Mouse (Mus musculus): ENCODE data around the gene Sun1. TPM values are rescaled to one million over a fixed set of nuclear protein-coding genes. Genes with fewer than 3 reads are reported as not detected.

The Sun1 gene
- total and polyA plus RNA-seq, 2 experiments from 2014 or later, result 35.3 to 75.0 TPM

GRCm38 (mm10) chr5:139229716-139230115 lies 29.3 kb downstream of the Sun1 start:
- no peak overlapping the region for H3K9ac ChIP-seq (replicated peaks; ENCODE audit: low read length, poor library complexity, severe bottlenecking)
- peaks cover 74% of the 10 kb centered on the region for H3K36me3 ChIP-seq (ENCODE audit: insufficient read depth, low read length)
- H3K4me1 ChIP-seq (ENCODE audit: insufficient read depth, low read length), result no peaks in the 10 kb centered on the region
- TF ChIP-seq CTCF (IDR thresholded peaks at IDR 0.05), result no peak
- no peak for ATAC-seq (ENCODE audit: low FRiP score)
- DNase-seq (ENCODE audit: low spot score), result no peak
- no peak overlapping the region for H3K27ac ChIP-seq (ENCODE audit: low read depth, low read length)
- no peak overlapping the region for H3K4me2 ChIP-seq (ENCODE audit: low read depth, low read length, poor library complexity, severe bottlenecking)
- H3K9me3 ChIP-seq (ENCODE audit: low read length), result no peaks in the 10 kb centered on the region
- H3K27me3 ChIP-seq (ENCODE audit: insufficient read depth, low read length), result no peaks in the 10 kb centered on the region
- 93% methylated on average over 3 of the region's 3 CpGs for WGBS
- no peak overlapping the region for H3K4me3 ChIP-seq (ENCODE audit: low read depth, low read length)

GRCm38 (mm10) chr5:139232083-139232482 lies 31.6 kb downstream of the Sun1 start:
- WGBS, result 75% methylated on average over 3 of the region's 3 CpGs
- Histone ChIP-seq H3K4me3 (ENCODE audit: low read depth, low read length) (no peak overlapping the region), H3K9me3 (ENCODE audit: low read length) (no peaks in the 10 kb centered on the region), H3K4me2 (ENCODE audit: low read depth, low read length, poor library complexity, severe bottlenecking) (no peak overlapping the region), H3K4me1 (ENCODE audit: insufficient read depth, low read length) (no peaks in the 10 kb centered on the region), H3K27ac (ENCODE audit: low read depth, low read length) (no peak overlapping the region), H3K27me3 (ENCODE audit: insufficient read depth, low read length) (no peaks in the 10 kb centered on the region), H3K9ac (replicated peaks; ENCODE audit: low read length, poor library complexity, severe bottlenecking) (no peak overlapping the region), H3K36me3 (ENCODE audit: insufficient read depth, low read length) (peaks cover 73% of the 10 kb centered on the region)
- ATAC-seq (ENCODE audit: low FRiP score), result no peak
- TF ChIP-seq CTCF (IDR thresholded peaks at IDR 0.05), result no peak
- no peak for DNase-seq (ENCODE audit: low spot score)

- H3K36me3 ChIP-seq (ENCODE audit: insufficient read depth, low read length), result peaks cover 82% of the 10 kb centered on the region
- 95% methylated on average over 4 of the region's 4 CpGs for WGBS
These were observed 34.0 kb downstream of the Sun1 start for GRCm38 (mm10) chr5:139234423-139234822.

GRCm38 (mm10) chr5:139237436-139237835 lies 37.0 kb downstream of the Sun1 start:
- DNase-seq (ENCODE audit: low spot score), result peak; percentile 17

More at GRCm38 (mm10) chr5:139234423-139234822, 34.0 kb downstream of the Sun1 start:
- Histone ChIP-seq H3K4me3 (ENCODE audit: low read depth, low read length) (no peak overlapping the region), H3K9me3 (ENCODE audit: low read length) (no peaks in the 10 kb centered on the region), H3K27ac (ENCODE audit: low read depth, low read length) (no peak overlapping the region), H3K4me1 (ENCODE audit: insufficient read depth, low read length) (no peaks in the 10 kb centered on the region), H3K9ac (replicated peaks; ENCODE audit: low read length, poor library complexity, severe bottlenecking) (no peak overlapping the region), H3K27me3 (ENCODE audit: insufficient read depth, low read length) (no peaks in the 10 kb centered on the region), H3K4me2 (ENCODE audit: low read depth, low read length, poor library complexity, severe bottlenecking) (no peak overlapping the region)
- TF ChIP-seq CTCF (IDR thresholded peaks at IDR 0.05), result no peak
- no peak for DNase-seq (ENCODE audit: low spot score)
- ATAC-seq (ENCODE audit: low FRiP score), result no peak

GRCm38 (mm10) chr5:139241022-139241761 lies 40.8 kb downstream of the Sun1 start:
- Histone ChIP-seq H3K36me3 (ENCODE audit: insufficient read depth, low read length) (peaks cover 70% of the 10 kb centered on the region), H3K27ac (ENCODE audit: low read depth, low read length) (no peak overlapping the region), H3K4me2 (ENCODE audit: low read depth, low read length, poor library complexity, severe bottlenecking) (no peak overlapping the region), H3K4me1 (ENCODE audit: insufficient read depth, low read length) (no peaks in the 10 kb centered on the region), H3K9me3 (ENCODE audit: low read length) (no peaks in the 10 kb centered on the region), H3K4me3 (ENCODE audit: low read depth, low read length) (no peak overlapping the region), H3K9ac (replicated peaks; ENCODE audit: low read length, poor library complexity, severe bottlenecking) (no peak overlapping the region), H3K27me3 (ENCODE audit: insufficient read depth, low read length) (no peaks in the 10 kb centered on the region)
- ATAC-seq (ENCODE audit: low FRiP score) (no peak), DNase-seq (ENCODE audit: low spot score) (no peak)
- whole genome bisulfite sequencing, result 90% methylated on average over 15 of the region's 15 CpGs
- no peak for TF ChIP-seq CTCF (IDR thresholded peaks at IDR 0.05)

More at GRCm38 (mm10) chr5:139237436-139237835, 37.0 kb downstream of the Sun1 start:
- no peak overlapping the region for H3K4me2 ChIP-seq (ENCODE audit: low read depth, low read length, poor library complexity, severe bottlenecking)
- ATAC-seq (ENCODE audit: low FRiP score), result no peak
- no peaks in the 10 kb centered on the region for H3K9me3 ChIP-seq (ENCODE audit: low read length)
- H3K4me3 ChIP-seq (ENCODE audit: low read depth, low read length), result no peak overlapping the region
- 82% methylated on average over 4 of the region's 4 CpGs for WGBS
- H3K4me1 ChIP-seq (ENCODE audit: insufficient read depth, low read length), result no peaks in the 10 kb centered on the region
- H3K27me3 ChIP-seq (ENCODE audit: insufficient read depth, low read length), result no peaks in the 10 kb centered on the region
- H3K27ac ChIP-seq (ENCODE audit: low read depth, low read length), result no peak overlapping the region
- no peak overlapping the region for H3K9ac ChIP-seq (replicated peaks; ENCODE audit: low read length, poor library complexity, severe bottlenecking)
- peaks cover 80% of the 10 kb centered on the region for H3K36me3 ChIP-seq (ENCODE audit: insufficient read depth, low read length)
- TF ChIP-seq CTCF (IDR thresholded peaks at IDR 0.05), result no peak

- Histone ChIP-seq H3K27me3 (ENCODE audit: insufficient read depth, low read length) (no peaks in the 10 kb centered on the region), H3K4me2 (ENCODE audit: low read depth, low read length, poor library complexity, severe bottlenecking) (no peak overlapping the region), H3K4me1 (ENCODE audit: insufficient read depth, low read length) (no peaks in the 10 kb centered on the region), H3K36me3 (ENCODE audit: insufficient read depth, low read length) (peaks cover 70% of the 10 kb centered on the region), H3K4me3 (ENCODE audit: low read depth, low read length) (no peak overlapping the region), H3K9me3 (ENCODE audit: low read length) (no peaks in the 10 kb centered on the region), H3K27ac (ENCODE audit: low read depth, low read length) (no peak overlapping the region), H3K9ac (replicated peaks; ENCODE audit: low read length, poor library complexity, severe bottlenecking) (no peak overlapping the region)
- DNase-seq (ENCODE audit: low spot score) (peak; percentile 51), ATAC-seq (ENCODE audit: low FRiP score) (no peak)
- TF ChIP-seq CTCF (IDR thresholded peaks at IDR 0.05), result no peak
- 78% methylated on average over 1 of the region's 1 CpGs for WGBS
These were observed 42.9 kb downstream of the Sun1 start for GRCm38 (mm10) chr5:139243384-139243783.

Data from midbrain, postnatal 0 days (tissue).